Mouse (Mus musculus) hindbrain, embryonic 14.5 days (tissue): ENCODE results near the gene Ift27. TPM values are rescaled to one million over a fixed set of nuclear protein-coding genes. Genes with fewer than 3 reads are reported as not detected.

Experiments
- ATAC-seq: fragments of 200-750 bp; cut with Nextera tagmentation; 2 replicates; pipeline ENCODE4 v1.8.0; 2017; ENCODE audit warnings: moderate number of reproducible peaks, mild to moderate bottlenecking, moderate TSS enrichment, moderate library complexity; ENCODE audit not compliant: low FRiP score
- DNase-seq: peaks from one replicate; pipeline ENCODE4 v3.0.0-alpha.2; 2015; ENCODE audit warnings: low spot score
- H3K27ac ChIP-seq: fragments of 300-500 bp; sonication (generic); 2 replicates; pipeline ENCODE4 v1.5.1; 2014; ENCODE audit warnings: mild to moderate bottlenecking, moderate library complexity
- H3K27me3 ChIP-seq: fragments of 300-500 bp; sonication (generic); 2 replicates; pipeline ENCODE4 v1.6.1; 2014; ENCODE audit warnings: mild to moderate bottlenecking, low read length, mixed read lengths; ENCODE audit not compliant: control insufficient read depth, insufficient read depth
- H3K36me3 ChIP-seq: fragments of 300-500 bp; sonication (generic); replicated peaks from 2 replicates; pipeline ENCODE4 v1.6.1; 2014; ENCODE audit not compliant: control insufficient read depth, insufficient read depth
- H3K4me1 ChIP-seq: fragments of 300-500 bp; sonication (generic); replicated peaks from 2 replicates; pipeline ENCODE4 v1.6.1; 2014; ENCODE audit warnings: antibody characterized with exemption, low read length, mixed read lengths; ENCODE audit not compliant: control insufficient read depth, insufficient read depth
- H3K4me2 ChIP-seq: fragments of 300-500 bp; sonication (generic); replicated peaks from 2 replicates; pipeline ENCODE4 v1.6.1; 2014; ENCODE audit warnings: mild to moderate bottlenecking, moderate library complexity
- H3K4me3 ChIP-seq: fragments of 300-500 bp; sonication (generic); replicated peaks from 2 replicates; pipeline ENCODE4 v1.5.1; 2014; ENCODE audit warnings: mild to moderate bottlenecking, low read length
- H3K9ac ChIP-seq: fragments of 300-500 bp; sonication (generic); 2 replicates; pipeline ENCODE4 v1.6.1; 2014
- H3K9me3 ChIP-seq: fragments of 300-500 bp; sonication (generic); 2 replicates; pipeline ENCODE4 v1.6.1; 2016; ENCODE audit warnings: low read length; ENCODE audit not compliant: control insufficient read depth
- WGBS: fragments of 180-500 bp; shearing (Covaris S2); extraction: QIAGEN DNeasy Blood & Tissue Kit; methylation state at CpG from one replicate; pipeline ENCODE4 v1.1.7; 2014; 5-methylcytosine and 5-hydroxymethylcytosine counted together
- polyA plus RNA-seq: library from polyadenylated mRNA; unstranded; fragments of >200 nt; fragmentation: Nextera tagmentation; extraction: Ambion mirVana; gene quantifications from 2 replicates; pipeline ENCODE4 v1.2.1, GENCODE M21; 2014

The Ift27 gene
- polyA plus RNA-seq: 105 and 108 TPM in 2 replicates

- Histone ChIP-seq H3K27me3 (no peaks in the 10 kb centered on the region), H3K9me3 (no peaks in the 10 kb centered on the region), H3K36me3 (no peaks in the 10 kb centered on the region), H3K4me2 (peak within 1 kb of the TSS; percentile 96), H3K9ac (peak within 1 kb of the TSS; percentile 80), H3K4me1 (peaks cover 25% of the 10 kb centered on the region), H3K4me3 (peak within 1 kb of the TSS; percentile 65), H3K27ac (peak within 1 kb of the TSS; percentile 84)
- WGBS: 1% methylated on average over 40 of the region's 40 CpGs
- ATAC-seq (peak; percentile 97), DNase-seq (peak; percentile 99)
Measured at GRCm38 (mm10) chr15:78173972-78174886, at the start of gene Ift27. Ift27 (minus strand) TSS chr15:78174107.

DNA sequence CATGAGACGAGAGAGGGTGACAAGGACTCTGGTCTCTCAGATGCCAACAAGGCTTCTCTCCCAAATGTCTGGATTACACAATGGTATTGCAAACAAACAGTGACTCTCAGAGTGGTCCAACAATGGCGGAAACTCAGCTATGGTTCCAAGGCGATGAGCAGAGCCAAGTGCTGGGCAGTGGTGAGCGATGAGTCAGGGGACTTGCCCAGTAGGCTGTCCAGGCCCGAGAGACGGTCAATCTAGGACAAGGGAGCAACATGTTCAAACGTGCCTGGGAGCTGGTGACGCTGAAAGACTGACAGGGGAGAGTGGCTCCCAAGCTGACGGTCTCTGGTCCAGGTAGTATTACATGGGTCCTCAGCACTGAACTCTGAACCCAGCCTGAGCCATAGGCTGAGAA lies 41.4 kb upstream of the Ift27 start:
- Histone ChIP-seq H3K9ac (no peak overlapping the region), H3K36me3 (no peaks in the 10 kb centered on the region), H3K27ac (no peak overlapping the region), H3K27me3 (no peaks in the 10 kb centered on the region), H3K4me2 (no peak overlapping the region), H3K4me1 (no peaks in the 10 kb centered on the region), H3K9me3 (no peaks in the 10 kb centered on the region), H3K4me3 (no peak overlapping the region)
- WGBS: 90% methylated on average over 9 of the region's 9 CpGs
- no peak for ATAC-seq
- DNase-seq: no peak

- Histone ChIP-seq H3K27ac (no peak overlapping the region), H3K4me1 (no peaks in the 10 kb centered on the region), H3K36me3 (no peaks in the 10 kb centered on the region), H3K9ac (no peak overlapping the region), H3K4me2 (no peak overlapping the region), H3K27me3 (no peaks in the 10 kb centered on the region), H3K4me3 (no peak overlapping the region), H3K9me3 (0 out of 2 replicates have a peak, but pooled peaks cover 6% of the 10 kb centered on the region)
- DNase-seq: no peak
- ATAC-seq: no peak
- WGBS: 80% methylated on average over 8 of the region's 8 CpGs
Measured at GRCm38 (mm10) chr15:78211367-78211766, 37.5 kb upstream of the Ift27 start.

GRCm38 (mm10) chr15:78210203-78210602 lies 36.3 kb upstream of the Ift27 start:
- Histone ChIP-seq H3K36me3 (no peaks in the 10 kb centered on the region), H3K27ac (no peak overlapping the region), H3K4me3 (no peak overlapping the region), H3K27me3 (no peaks in the 10 kb centered on the region), H3K4me2 (no peak overlapping the region), H3K9me3 (0 out of 2 replicates have a peak, but pooled peaks cover 6% of the 10 kb centered on the region), H3K9ac (no peak overlapping the region), H3K4me1 (no peaks in the 10 kb centered on the region)
- 87% methylated on average over 4 of the region's 4 CpGs for WGBS
- ATAC-seq: no peak
- DNase-seq: no peak

GRCm38 (mm10) chr15:78206312-78206711 lies 32.4 kb upstream of the Ift27 start, which contains the start of gene Pvalb:
Pvalb (minus strand) TSS chr15:78206400.
- peaks cover 17% of the 10 kb centered on the region for H3K27me3 ChIP-seq
- DNase-seq: no peak
- H3K4me3 ChIP-seq: no peak within 1 kb of the TSS
- H3K36me3 ChIP-seq: no peaks in the 10 kb centered on the region
- 0 out of 2 replicates have a peak, but pooled peaks cover 7% of the 10 kb centered on the region for H3K4me1 ChIP-seq
- ATAC-seq: no peak
- no peak within 1 kb of the TSS for H3K27ac ChIP-seq
- no peak within 1 kb of the TSS for H3K4me2 ChIP-seq
- WGBS: 86% methylated on average over 7 of the region's 7 CpGs
- H3K9ac ChIP-seq: no peak within 1 kb of the TSS
- H3K9me3 ChIP-seq: 0 out of 2 replicates have a peak, but pooled peaks cover 6% of the 10 kb centered on the region

- ATAC-seq: peak; percentile 51; the same call in 1 of the 2 replicates
- no peaks in the 10 kb centered on the region for H3K36me3 ChIP-seq
Measured at GRCm38 (mm10) chr15:78205192-78205591, 31.3 kb upstream of the Ift27 start.

GRCm38 (mm10) chr15:78204053-78204847 lies 30.3 kb upstream of the Ift27 start:
- Histone ChIP-seq H3K9ac (peak overlapping the region; percentile 60), H3K4me1 (0 out of 2 replicates have a peak, but pooled peaks cover 7% of the 10 kb centered on the region), H3K27ac (no peak overlapping the region), H3K4me3 (peak overlapping the region; percentile 35), H3K36me3 (no peaks in the 10 kb centered on the region), H3K4me2 (peak overlapping the region; percentile 73), H3K9me3 (0 out of 2 replicates have a peak, but pooled peaks cover 5% of the 10 kb centered on the region), H3K27me3 (peaks cover 17% of the 10 kb centered on the region)
- peak; percentile 79 for DNase-seq
- ATAC-seq: peak; percentile 80
- WGBS: 1% methylated on average over 41 of the region's 41 CpGs

More at GRCm38 (mm10) chr15:78205192-78205591, 31.3 kb upstream of the Ift27 start:
- Histone ChIP-seq H3K9me3 (0 out of 2 replicates have a peak, but pooled peaks cover 6% of the 10 kb centered on the region), H3K27me3 (peaks cover 17% of the 10 kb centered on the region), H3K4me1 (0 out of 2 replicates have a peak, but pooled peaks cover 7% of the 10 kb centered on the region), H3K4me2 (no peak overlapping the region), H3K27ac (no peak overlapping the region), H3K9ac (no peak overlapping the region), H3K4me3 (no peak overlapping the region)
- peak; percentile 36 for DNase-seq
- 48% methylated on average over 3 of the region's 3 CpGs for WGBS

- WGBS: 81% methylated on average over 28 of the region's 28 CpGs
Measured at GRCm38 (mm10) chr15:78195096-78195880, 21.4 kb upstream of the Ift27 start.

More at GRCm38 (mm10) chr15:78195096-78195880, 21.4 kb upstream of the Ift27 start:
- ATAC-seq: no peak
- DNase-seq: no peak
- Histone ChIP-seq H3K4me3 (no peak overlapping the region), H3K9me3 (no peaks in the 10 kb centered on the region), H3K4me1 (no peaks in the 10 kb centered on the region), H3K36me3 (no peaks in the 10 kb centered on the region), H3K9ac (no peak overlapping the region), H3K27ac (no peak overlapping the region), H3K27me3 (no peaks in the 10 kb centered on the region; the same call in 1 of the 2 replicates), H3K4me2 (no peak overlapping the region)
